Comparison of ENCODE assay signal across 10 mouse cellular contexts in the genomic region with DNA sequence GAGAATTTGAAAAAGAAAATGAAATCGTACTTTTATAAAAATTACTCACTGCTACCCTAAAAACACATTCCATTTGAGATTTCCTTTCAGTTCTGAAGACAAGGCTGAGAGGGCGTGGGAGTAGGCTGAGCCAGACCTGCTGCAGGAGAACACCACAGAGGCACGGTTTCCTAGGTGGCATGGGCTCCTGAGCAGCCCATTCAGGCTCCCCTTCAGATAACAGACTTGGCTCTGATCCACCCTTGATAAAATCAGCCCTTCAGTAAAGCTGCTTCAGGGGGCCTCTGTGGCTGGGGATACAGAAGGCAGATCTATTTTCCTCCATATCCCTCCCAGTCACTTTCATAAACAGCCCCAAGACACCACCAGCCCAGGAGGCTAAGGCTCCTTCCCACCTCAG. TPM values are rescaled to one million over a fixed set of nuclear protein-coding genes. Genes with fewer than 3 reads are reported as not detected.
DNase-seq lines count a peak whose midpoint lies in the region; ATAC-seq lines count a peak whose summit lies in the region.
"Had no signal": no experiment of that assay in that cellular context is flagged by ENCODE, and none has a peak within 500 bp of the region (broad histone marks: within the 10 kb centered on the region; RNA-seq: fewer than 3 reads in every experiment).

No protein-coding gene starts in this region.

- no peak overlapping the region for H3K9ac ChIP-seq in kidney, embryonic 15.5 days
- no peak overlapping the region for H3K9ac ChIP-seq in forebrain, embryonic 12.5 days

- H3K27ac ChIP-seq in kidney, embryonic 15.5 days: peak overlapping the region; percentile 45; the same call in 1 of the 2 replicates
- 0 out of 2 replicates have a peak overlapping the region, but pooled peaks have one; percentile 31 for H3K27ac ChIP-seq in forebrain, embryonic 12.5 days

- H3K27me3 ChIP-seq in kidney, embryonic 15.5 days: no peaks in the 10 kb centered on the region
- H3K27me3 ChIP-seq in forebrain, embryonic 12.5 days: no peaks in the 10 kb centered on the region

- no peak for DNase-seq in kidney, adult 18-20 months
- DNase-seq in right cerebral cortex, adult 2 months (ENCODE audit: low spot score in 2 of 2): peak; percentile 60
- DNase-seq in right cerebral cortex, postnatal 14 days: no peak
- DNase-seq in naive thymus-derived CD4-positive, alpha-beta T cell, adult 2 months (ENCODE audit: low read depth): peak; percentile 29
- no peak for DNase-seq in cerebellum, postnatal 10 days
- DNase-seq in layer of hippocampus, adult 8-10 months (ENCODE audit: low spot score in 2 of 2): no peak
- DNase-seq: kidney, postnatal 4 days had no signal

- 45% methylated on average over 3 of the region's 3 CpGs for WGBS in kidney, embryonic 15.5 days
- 67% methylated on average over 3 of the region's 3 CpGs for WGBS in forebrain, embryonic 12.5 days

- peaks cover 37% of the 10 kb centered on the region for H3K4me1 ChIP-seq in kidney, embryonic 15.5 days
- H3K4me1 ChIP-seq in forebrain, embryonic 12.5 days: peaks cover 27% of the 10 kb centered on the region

- no peaks in the 10 kb centered on the region for H3K36me3 ChIP-seq in kidney, embryonic 15.5 days
- H3K36me3 ChIP-seq in forebrain, embryonic 12.5 days (replicated peaks): no peaks in the 10 kb centered on the region

- no peak overlapping the region for H3K4me2 ChIP-seq in kidney, embryonic 15.5 days
- H3K4me2 ChIP-seq in forebrain, embryonic 12.5 days: no peak overlapping the region

- ATAC-seq in kidney, embryonic 15.5 days (replicated peaks; ENCODE audit: low FRiP score): no peak
- no peak for ATAC-seq in forebrain, embryonic 12.5 days (ENCODE audit: low FRiP score)

- no peaks in the 10 kb centered on the region for H3K9me3 ChIP-seq in kidney, embryonic 15.5 days (replicated peaks)
- no peaks in the 10 kb centered on the region for H3K9me3 ChIP-seq in forebrain, embryonic 12.5 days

- no peak overlapping the region for H3K4me3 ChIP-seq in kidney, embryonic 15.5 days (replicated peaks)
- H3K4me3 ChIP-seq in forebrain, embryonic 12.5 days (replicated peaks): no peak overlapping the region
- H3K4me3 ChIP-seq: myocyte had no signal

RNA-seq across cellular contexts. Expression of a gene that starts 19.8 kb away (rescaled TPM):
- 17.8 and 19.3 TPM in 2 replicates for polyA plus RNA-seq in kidney, embryonic 15.5 days (2015; fragmentation: Nextera tagmentation; extraction: Ambion mirVana)
- polyA plus RNA-seq in forebrain, embryonic 12.5 days (2016; fragmentation: Nextera tagmentation; extraction: Ambion mirVana): 13.8 and 15.6 TPM in 2 replicates
- 10 to 100 TPM; 43.0 to 51.0 (median 47.8) TPM for total RNA-seq in layer of hippocampus, adult 8-10 months (2022)

Comparison
In these comparisons a context has a peak if more than half of its experiments do, and no peak if none do; other contexts are left out.
1. DNase-seq: peak in right cerebral cortex, adult 2 months (2 of 2) and naive thymus-derived CD4-positive, alpha-beta T cell, adult 2 months (single experiment); none in kidney, adult 18-20 months (single experiment), right cerebral cortex, postnatal 14 days (single experiment), cerebellum, postnatal 10 days (0 of 2) and layer of hippocampus, adult 8-10 months (0 of 2).